Mouse (Mus musculus) forebrain, postnatal 0 days (tissue): ENCODE results near the gene Grin2b. TPM values are rescaled to one million over a fixed set of nuclear protein-coding genes. Genes with fewer than 3 reads are reported as not detected.
"Not testable (repeated sequence)": the region's sequence is repeated elsewhere in the genome, so short reads cannot be mapped to it uniquely, and the experiment has no call there.

ENCODE experiments used
- ATAC-seq: fragments of 200-750 bp; cut with Nextera tagmentation; 2 replicates; pipeline ENCODE4 v1.8.0; 2017; ENCODE audit warnings: mild to moderate bottlenecking, moderate library complexity
- DNase-seq: peaks from one replicate; pipeline ENCODE4 v3.0.0-alpha.2; 2015
- H3K27ac ChIP-seq: fragments of 300-500 bp; sonication (generic); 2 replicates; pipeline ENCODE4 v1.5.1; 2014; ENCODE audit warnings: low read depth, mild to moderate bottlenecking, antibody characterized with exemption, low read length, moderate library complexity, mixed read lengths
- H3K27me3 ChIP-seq: fragments of 300-500 bp; sonication (generic); 2 replicates; pipeline ENCODE4 v1.6.1; 2014; ENCODE audit warnings: mild to moderate bottlenecking, low read length, mixed read lengths; ENCODE audit not compliant: insufficient read depth
- H3K36me3 ChIP-seq: fragments of 300-500 bp; sonication (generic); 2 replicates; pipeline ENCODE4 v1.6.1; 2014; ENCODE audit warnings: mild to moderate bottlenecking, moderate library complexity; ENCODE audit not compliant: insufficient read depth
- H3K4me1 ChIP-seq: fragments of 300-500 bp; sonication (generic); 2 replicates; pipeline ENCODE4 v1.6.1; 2014; ENCODE audit warnings: antibody characterized with exemption; ENCODE audit not compliant: insufficient read depth
- H3K4me2 ChIP-seq: fragments of 300-500 bp; sonication (generic); 2 replicates; pipeline ENCODE4 v1.6.1; 2014; ENCODE audit warnings: low read depth, mild to moderate bottlenecking, moderate library complexity
- H3K4me3 ChIP-seq: fragments of 300-500 bp; sonication (generic); 2 replicates; pipeline ENCODE4 v1.5.1; 2014; ENCODE audit warnings: low read depth, low read length, mixed read lengths
- H3K9ac ChIP-seq: fragments of 300-500 bp; sonication (generic); 2 replicates; pipeline ENCODE4 v1.6.1; 2014; ENCODE audit warnings: mild to moderate bottlenecking
- H3K9me3 ChIP-seq: fragments of 300-500 bp; sonication (generic); 2 replicates; pipeline ENCODE4 v1.6.1; 2016; ENCODE audit warnings: low read length
- CTCF ChIP-seq: sonication (generic); IDR thresholded peaks from 2 replicates; pipeline ENCODE4 v1.5.1; 2016; ENCODE audit warnings: antibody characterized with exemption, control low read depth, low read depth
- WGBS: fragments of 180-500 bp; shearing (Covaris S2); extraction: QIAGEN DNeasy Blood & Tissue Kit; methylation state at CpG from one replicate; pipeline ENCODE4 v1.1.7; 2014; 5-methylcytosine and 5-hydroxymethylcytosine counted together
- polyA plus RNA-seq: library from polyadenylated mRNA; unstranded; fragments of >200 nt; fragmentation: Nextera tagmentation; extraction: Ambion mirVana; gene quantifications from 2 replicates; pipeline ENCODE4 v1.2.1, GENCODE M21; 2015
- total RNA-seq: library from RNA; depleted of rRNA; stranded (reverse); fragments of >200 nt; gene quantifications from 2 replicates; pipeline ENCODE4 v1.2.3, GENCODE M21; 2014

Grin2b gene
- total and polyA plus RNA-seq, 2 experiments from 2014 or later = 66.6 to 102 TPM

DNA sequence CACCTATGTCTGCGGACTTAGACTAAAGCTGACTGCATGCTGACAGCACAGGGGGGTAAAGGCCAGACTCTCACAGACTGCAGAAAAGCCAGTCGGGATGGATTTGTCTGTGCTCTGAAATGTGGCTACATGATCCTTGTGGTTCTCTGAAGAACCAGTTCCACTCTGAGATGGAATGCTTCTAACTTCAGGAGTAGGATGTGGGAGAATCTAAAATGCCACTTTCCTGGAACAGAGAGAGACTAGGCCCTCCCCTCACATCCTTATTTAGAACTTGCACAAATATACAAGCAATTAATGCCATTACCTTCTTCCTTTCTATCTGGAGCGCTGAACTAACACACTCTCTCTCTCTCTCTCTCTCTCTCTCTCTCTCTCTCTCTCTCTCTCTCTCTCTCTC lies 346.0 kb downstream of the Grin2b start:
- TF ChIP-seq CTCF = no peak
- no peaks in the 10 kb centered on the region for H3K9me3 ChIP-seq
- WGBS = 85% methylated on average over 3 of the region's 3 CpGs

DNA sequence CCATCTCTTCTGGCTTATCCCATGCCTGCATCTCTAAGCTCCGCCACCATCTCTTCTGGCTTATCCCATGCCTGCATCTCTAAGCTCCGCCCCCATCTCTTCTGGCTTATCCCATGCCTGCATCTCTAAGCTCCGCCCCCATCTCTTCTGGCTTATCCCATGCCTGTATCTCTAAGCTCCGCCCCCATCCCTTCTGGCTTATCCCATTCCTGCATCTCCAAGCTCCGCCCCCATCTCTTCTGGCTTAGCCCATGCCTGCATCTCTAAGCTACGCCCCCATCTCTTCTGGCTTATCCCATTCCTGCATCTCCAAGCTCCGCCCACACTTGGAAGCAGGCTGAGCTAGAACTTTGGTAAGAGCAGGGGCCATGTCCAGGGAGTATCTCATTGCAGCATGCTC lies 346.5 kb downstream of the Grin2b start:
- not testable (repeated sequence) for H3K36me3 ChIP-seq, H3K27me3 ChIP-seq, H3K27ac ChIP-seq, H3K9ac ChIP-seq, H3K4me3 ChIP-seq, H3K9me3 ChIP-seq, DNase-seq, H3K4me2 ChIP-seq, H3K4me1 ChIP-seq, ATAC-seq
- 98% methylated on average over 7 of the region's 7 CpGs for WGBS

More for the DNA sequence above, 346.0 kb downstream of the Grin2b start:
- H3K4me3 ChIP-seq = no peak overlapping the region
- ATAC-seq (no peak), DNase-seq (no peak)
- no peaks in the 10 kb centered on the region for H3K36me3 ChIP-seq
- H3K4me2 ChIP-seq = no peak overlapping the region
- no peaks in the 10 kb centered on the region for H3K27me3 ChIP-seq
- H3K27ac ChIP-seq = no peak overlapping the region
- no peak overlapping the region for H3K9ac ChIP-seq
- H3K4me1 ChIP-seq = no peaks in the 10 kb centered on the region

DNA sequence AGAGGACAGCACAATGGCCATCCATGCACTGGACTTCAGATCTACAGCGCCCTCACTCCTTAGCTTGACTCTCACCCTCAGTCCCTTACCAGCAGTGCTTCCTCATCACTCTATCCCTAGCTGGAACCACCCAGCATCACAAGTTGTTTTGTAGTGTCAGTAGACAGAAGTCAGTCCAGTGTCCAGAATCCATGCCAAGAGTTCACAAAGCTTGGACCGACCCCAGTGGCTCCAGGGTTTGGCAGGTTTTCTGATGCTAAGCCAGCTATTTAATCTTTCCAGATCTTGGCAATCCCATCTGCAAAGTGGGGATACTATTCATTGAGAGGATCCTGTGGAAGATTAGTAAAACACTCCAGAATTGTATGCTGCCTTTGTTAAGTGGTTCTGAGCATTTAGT lies 355.9 kb downstream of the Grin2b start:
- 76% methylated on average over 2 of the region's 2 CpGs for WGBS
- DNase-seq (no peak), ATAC-seq (no peak)
- Histone ChIP-seq H3K27me3 (no peaks in the 10 kb centered on the region), H3K4me2 (no peak overlapping the region), H3K27ac (no peak overlapping the region), H3K4me1 (no peaks in the 10 kb centered on the region), H3K9me3 (no peaks in the 10 kb centered on the region), H3K9ac (no peak overlapping the region), H3K36me3 (no peaks in the 10 kb centered on the region), H3K4me3 (no peak overlapping the region)
- no peak for TF ChIP-seq CTCF

DNA sequence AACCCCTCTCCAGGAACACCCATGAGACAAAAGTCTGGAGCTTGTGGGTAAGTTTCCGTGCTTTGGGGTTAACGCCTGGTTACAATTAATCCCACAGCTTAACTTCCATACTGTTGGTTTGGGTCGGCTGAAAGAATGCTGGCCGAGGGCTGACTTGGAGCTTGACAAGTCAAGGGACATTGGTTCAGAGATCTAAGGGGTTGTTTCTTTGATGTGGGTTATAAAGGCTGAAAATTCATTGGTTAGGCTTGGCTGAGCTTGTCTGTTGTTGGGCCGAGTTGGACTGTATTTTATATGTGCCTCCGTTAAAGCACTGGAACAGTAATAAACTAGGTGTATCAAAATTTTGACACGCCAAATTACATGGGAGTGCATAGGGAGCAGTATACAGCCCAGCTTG lies 359.6 kb downstream of the Grin2b start:
- no peak overlapping the region for H3K27ac ChIP-seq
- H3K9me3 ChIP-seq = no peaks in the 10 kb centered on the region
- ATAC-seq (no peak), DNase-seq (no peak)
- H3K4me1 ChIP-seq = no peaks in the 10 kb centered on the region
- no peaks in the 10 kb centered on the region for H3K27me3 ChIP-seq
- WGBS = 77% methylated on average over 7 of the region's 7 CpGs
- no peaks in the 10 kb centered on the region for H3K36me3 ChIP-seq
- TF ChIP-seq CTCF = no peak
- H3K4me2 ChIP-seq = no peak overlapping the region
- H3K9ac ChIP-seq = no peak overlapping the region
- no peak overlapping the region for H3K4me3 ChIP-seq

DNA sequence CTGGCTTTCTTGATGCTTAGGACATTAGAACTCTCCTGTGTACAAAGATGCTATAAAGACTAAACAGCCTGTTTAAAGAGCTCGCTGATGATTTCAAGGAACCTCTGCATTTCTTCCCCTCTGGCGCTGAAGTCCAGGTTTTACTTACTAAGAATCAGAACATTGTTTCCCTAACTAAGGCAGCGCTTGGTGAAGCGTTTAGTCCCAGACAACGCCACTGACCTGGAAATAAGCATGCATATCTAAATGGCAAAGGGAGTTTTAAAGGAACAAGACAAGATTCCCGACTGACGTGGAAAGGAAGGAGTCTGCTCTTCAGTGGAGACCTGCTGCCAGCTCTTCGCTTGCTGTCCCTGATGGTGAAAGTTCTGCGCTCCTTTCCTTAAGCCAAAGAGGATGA lies 367.9 kb downstream of the Grin2b start:
- DNase-seq (no peak), ATAC-seq (no peak)
- Histone ChIP-seq H3K36me3 (no peaks in the 10 kb centered on the region), H3K4me1 (no peaks in the 10 kb centered on the region), H3K27ac (no peak overlapping the region), H3K27me3 (no peaks in the 10 kb centered on the region), H3K4me3 (no peak overlapping the region), H3K4me2 (no peak overlapping the region), H3K9ac (no peak overlapping the region), H3K9me3 (no peaks in the 10 kb centered on the region)
- TF ChIP-seq CTCF = no peak
- 48% methylated on average over 9 of the region's 9 CpGs for WGBS

DNA sequence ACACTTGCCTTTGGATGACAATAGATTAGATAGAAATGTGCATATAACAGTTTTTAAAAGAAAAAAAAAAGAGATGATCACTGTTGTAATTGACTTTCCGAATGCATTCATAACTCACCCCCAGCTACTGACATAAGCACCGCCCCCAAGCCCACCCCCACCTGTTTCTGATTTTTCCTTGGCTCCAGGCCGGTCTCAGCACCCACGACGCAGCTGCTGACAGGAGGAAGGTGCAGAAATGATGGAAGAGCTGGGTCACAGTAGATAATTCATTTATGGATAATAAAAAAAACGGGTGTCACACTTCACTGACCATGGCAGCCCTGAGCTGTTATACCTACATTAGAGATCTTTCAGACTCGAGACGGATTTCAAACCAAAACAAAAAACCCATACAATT lies 373.4 kb downstream of the Grin2b start:
- Histone ChIP-seq H3K27ac (no peak overlapping the region), H3K27me3 (no peaks in the 10 kb centered on the region), H3K4me1 (no peaks in the 10 kb centered on the region), H3K9ac (no peak overlapping the region), H3K4me2 (no peak overlapping the region), H3K4me3 (no peak overlapping the region), H3K9me3 (no peaks in the 10 kb centered on the region), H3K36me3 (no peaks in the 10 kb centered on the region)
- DNase-seq (no peak), ATAC-seq (no peak)
- 75% methylated on average over 8 of the region's 8 CpGs for WGBS
- TF ChIP-seq CTCF = no peak

DNA sequence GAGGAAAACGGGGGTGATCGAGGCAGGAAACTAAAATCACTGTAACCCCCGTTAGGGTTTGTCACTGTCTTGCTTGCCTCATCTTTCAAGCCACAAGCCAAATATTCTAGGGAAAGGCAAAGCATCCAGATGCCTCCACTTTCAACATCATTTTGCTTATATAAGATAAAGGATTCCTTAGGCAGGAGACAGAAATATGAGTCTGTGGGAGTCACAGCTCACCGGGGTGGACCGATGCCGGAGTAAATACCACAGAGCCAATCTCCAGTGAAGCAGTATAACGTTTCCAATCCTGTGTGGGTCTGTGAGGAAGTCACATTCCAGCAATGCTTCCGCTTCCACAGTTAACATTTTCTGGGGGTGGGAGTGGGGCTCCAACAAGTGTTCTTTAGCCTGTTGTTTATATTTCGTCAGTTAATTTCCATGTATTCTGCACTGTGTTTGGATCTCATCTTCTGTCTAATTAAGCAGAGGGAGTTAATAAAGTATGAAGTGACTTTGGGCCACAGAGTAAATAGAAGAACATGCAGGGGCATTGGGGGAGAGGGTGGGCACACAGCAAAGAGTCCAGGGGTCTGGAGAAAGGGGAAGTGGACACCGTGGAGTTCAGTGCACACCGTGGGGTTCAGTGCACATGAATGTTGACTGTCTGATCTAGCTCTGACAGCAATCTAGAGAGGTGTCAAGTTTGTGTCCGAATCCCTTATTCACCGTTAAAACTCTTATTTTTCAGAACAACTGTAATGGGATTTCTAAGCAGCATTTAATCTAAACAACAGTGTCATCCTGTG lies 374.9 kb downstream of the Grin2b start:
- Histone ChIP-seq H3K36me3 (no peaks in the 10 kb centered on the region), H3K9ac (no peak overlapping the region), H3K4me2 (no peak overlapping the region), H3K27ac (no peak overlapping the region), H3K4me1 (no peaks in the 10 kb centered on the region), H3K4me3 (no peak overlapping the region), H3K9me3 (no peaks in the 10 kb centered on the region), H3K27me3 (no peaks in the 10 kb centered on the region)
- DNase-seq (no peak), ATAC-seq (no peak)
- no peak for TF ChIP-seq CTCF
- 83% methylated on average over 13 of the region's 13 CpGs for WGBS
